Mouse (Mus musculus): ENCODE measurements around the gene Pth2. TPM values are rescaled to one million over a fixed set of nuclear protein-coding genes. Genes with fewer than 3 reads are reported as not detected.
A peak's percentile ranks its signal among the peaks of the same experiment; 100 is the strongest.
"Not testable (repeated sequence)": the region's sequence is repeated elsewhere in the genome, so short reads cannot be mapped to it uniquely, and the experiment has no call there.

Gene Pth2
- total RNA-seq, 1 experiment, result 0.54 TPM

- no peaks in the 10 kb centered on the region for H3K9me3 ChIP-seq (ENCODE audit: control insufficient read depth, insufficient read depth, low read depth, low read length)
- TF ChIP-seq MAFK (IDR thresholded peaks at IDR 0.05; ENCODE audit: insufficient read depth, low read depth, low read length), result no peak
- TF ChIP-seq ZC3H11A (IDR thresholded peaks at IDR 0.05; ENCODE audit: borderline replicate concordance, low read depth, low read length), result no peak
- no peak for TF ChIP-seq CHD2 (IDR thresholded peaks at IDR 0.05; ENCODE audit: low read depth, low read length)
- TF ChIP-seq ZNF384 (IDR thresholded peaks at IDR 0.05; ENCODE audit: low read depth, low read length), result no peak
- TF ChIP-seq HCFC1 (IDR thresholded peaks at IDR 0.05; ENCODE audit: borderline replicate concordance, insufficient read depth, low read length), result no peak
- no peak overlapping the region for H3K27ac ChIP-seq (ENCODE audit: insufficient read depth, low read depth, low read length, poor library complexity, severe bottlenecking)
- DNase-seq (ENCODE audit: low read depth, low spot score), result no peak
- in situ Hi-C loops (cut with MboI; ENCODE audit: low sequenced_read_pairs in 2 of 2, unreplicated experiment in 2 of 2), result no loop called here
- peaks cover 23% of the 10 kb centered on the region for H3K36me3 ChIP-seq (ENCODE audit: control insufficient read depth, insufficient read depth, low read length, poor library complexity, severe bottlenecking)
- H3K4me3 ChIP-seq (ENCODE audit: insufficient read depth in 1 of 2, low read depth in 1 of 2, low read length in 2 of 2, poor library complexity in 1 of 2, severe bottlenecking in 1 of 2), result no peak overlapping the region
- peaks cover 3 to 4% of the 10 kb centered on the region in 2 experiments; a peak in 3 of 4 replicates for H3K4me1 ChIP-seq (ENCODE audit: control insufficient read depth in 2 of 2, insufficient read depth in 2 of 2, low read length in 2 of 2, poor library complexity in 1 of 2)
- H3K9ac ChIP-seq (ENCODE audit: insufficient read depth, low read depth, low read length, poor library complexity, severe bottlenecking), result no peak overlapping the region
Observed at GRCm38 (mm10) chr7:45149545-45149944, 31.2 kb upstream of the Pth2 start.

- H3K36me3 ChIP-seq (ENCODE audit: control insufficient read depth, insufficient read depth, low read length, poor library complexity, severe bottlenecking), result peaks cover 18% of the 10 kb centered on the region
- peak overlapping the region; percentile 16; the same call in 1 of the 2 replicates for H3K27ac ChIP-seq (ENCODE audit: insufficient read depth, low read depth, low read length, poor library complexity, severe bottlenecking)
- no peak for DNase-seq (ENCODE audit: low read depth, low spot score)
- H3K9ac ChIP-seq (ENCODE audit: insufficient read depth, low read depth, low read length, poor library complexity, severe bottlenecking), result no peak overlapping the region
- in situ Hi-C loops (cut with MboI; ENCODE audit: low sequenced_read_pairs in 2 of 2, unreplicated experiment in 2 of 2), result no loop called here
- TF ChIP-seq ZNF384 (IDR thresholded peaks at IDR 0.05; ENCODE audit: low read depth, low read length), result no peak
- no peak for TF ChIP-seq ZC3H11A (IDR thresholded peaks at IDR 0.05; ENCODE audit: borderline replicate concordance, low read depth, low read length)
- no peak for TF ChIP-seq HCFC1 (IDR thresholded peaks at IDR 0.05; ENCODE audit: borderline replicate concordance, insufficient read depth, low read length)
- no peak for TF ChIP-seq CHD2 (IDR thresholded peaks at IDR 0.05; ENCODE audit: low read depth, low read length)
- TF ChIP-seq MAFK (IDR thresholded peaks at IDR 0.05; ENCODE audit: insufficient read depth, low read depth, low read length), result no peak
- no peaks in the 10 kb centered on the region for H3K9me3 ChIP-seq (ENCODE audit: control insufficient read depth, insufficient read depth, low read depth, low read length)
- peaks cover 3 to 5% of the 10 kb centered on the region in 2 experiments; a peak in 3 of 4 replicates for H3K4me1 ChIP-seq (ENCODE audit: control insufficient read depth in 2 of 2, insufficient read depth in 2 of 2, low read length in 2 of 2, poor library complexity in 1 of 2)
- no peak overlapping the region for H3K4me3 ChIP-seq (ENCODE audit: insufficient read depth in 1 of 2, low read depth in 1 of 2, low read length in 2 of 2, poor library complexity in 1 of 2, severe bottlenecking in 1 of 2)
Observed at GRCm38 (mm10) chr7:45150321-45150720, 30.5 kb upstream of the Pth2 start.

GRCm38 (mm10) chr7:45151303-45151702 is 29.5 kb upstream of the Pth2 start:
- DNase-seq (ENCODE audit: low read depth, low spot score), result no peak
- Histone ChIP-seq H3K9ac (ENCODE audit: insufficient read depth, low read depth, low read length, poor library complexity, severe bottlenecking) (no peak overlapping the region), H3K36me3 (ENCODE audit: control insufficient read depth, insufficient read depth, low read length, poor library complexity, severe bottlenecking) (peaks cover 10% of the 10 kb centered on the region; the same call in 1 of the 2 replicates), H3K27ac (ENCODE audit: insufficient read depth, low read depth, low read length, poor library complexity, severe bottlenecking) (no peak overlapping the region), H3K4me1 (ENCODE audit: control insufficient read depth in 2 of 2, insufficient read depth in 2 of 2, low read length in 2 of 2, poor library complexity in 1 of 2) (peaks cover 3 to 7% of the 10 kb centered on the region in 2 experiments; a peak in 3 of 4 replicates), H3K9me3 (ENCODE audit: control insufficient read depth, insufficient read depth, low read depth, low read length) (no peaks in the 10 kb centered on the region), H3K4me3 (ENCODE audit: insufficient read depth in 1 of 2, low read depth in 1 of 2, low read length in 2 of 2, poor library complexity in 1 of 2, severe bottlenecking in 1 of 2) (no peak overlapping the region)
- in situ Hi-C loops (cut with MboI; ENCODE audit: low sequenced_read_pairs in 2 of 2, unreplicated experiment in 2 of 2), result no loop called here
- TF ChIP-seq ZC3H11A (IDR thresholded peaks at IDR 0.05; ENCODE audit: borderline replicate concordance, low read depth, low read length) (no peak), HCFC1 (IDR thresholded peaks at IDR 0.05; ENCODE audit: borderline replicate concordance, insufficient read depth, low read length) (no peak), CHD2 (IDR thresholded peaks at IDR 0.05; ENCODE audit: low read depth, low read length) (no peak)

- DNase-seq (ENCODE audit: low read depth, low spot score); H3K36me3 ChIP-seq (ENCODE audit: control insufficient read depth, insufficient read depth, low read length, poor library complexity, severe bottlenecking); H3K27ac ChIP-seq (ENCODE audit: insufficient read depth, low read depth, low read length, poor library complexity, severe bottlenecking); in situ Hi-C loops (cut with MboI; ENCODE audit: low sequenced_read_pairs in 2 of 2, unreplicated experiment in 2 of 2); H3K4me1 ChIP-seq (ENCODE audit: control insufficient read depth in 2 of 2, insufficient read depth in 2 of 2, low read length in 2 of 2, poor library complexity in 1 of 2); H3K9me3 ChIP-seq (ENCODE audit: control insufficient read depth, insufficient read depth, low read depth, low read length); H3K9ac ChIP-seq (ENCODE audit: insufficient read depth, low read depth, low read length, poor library complexity, severe bottlenecking): not testable (repeated sequence)
- H3K4me3 ChIP-seq (ENCODE audit: insufficient read depth in 1 of 2, low read depth in 1 of 2, low read length in 2 of 2, poor library complexity in 1 of 2, severe bottlenecking in 1 of 2), result peak overlapping the region; percentile 84 to 88; a peak in 3 of 4 replicates
Observed at GRCm38 (mm10) chr7:45153052-45153451, 27.7 kb upstream of the Pth2 start.

GRCm38 (mm10) chr7:45153586-45153985 is 27.2 kb upstream of the Pth2 start:
- DNase-seq (ENCODE audit: low read depth, low spot score), result no peak
- no peaks in the 10 kb centered on the region for H3K9me3 ChIP-seq (ENCODE audit: control insufficient read depth, insufficient read depth, low read depth, low read length)
- peaks cover 3 to 7% of the 10 kb centered on the region in 2 experiments; a peak in 3 of 4 replicates for H3K4me1 ChIP-seq (ENCODE audit: control insufficient read depth in 2 of 2, insufficient read depth in 2 of 2, low read length in 2 of 2, poor library complexity in 1 of 2)
- H3K9ac ChIP-seq (ENCODE audit: insufficient read depth, low read depth, low read length, poor library complexity, severe bottlenecking), result peak overlapping the region; percentile 97
- peak overlapping the region; percentile 98 for H3K27ac ChIP-seq (ENCODE audit: insufficient read depth, low read depth, low read length, poor library complexity, severe bottlenecking)
- H3K36me3 ChIP-seq (ENCODE audit: control insufficient read depth, insufficient read depth, low read length, poor library complexity, severe bottlenecking), result peaks cover 2% of the 10 kb centered on the region
- peak overlapping the region; percentile 84 to 88 for H3K4me3 ChIP-seq (ENCODE audit: insufficient read depth in 1 of 2, low read depth in 1 of 2, low read length in 2 of 2, poor library complexity in 1 of 2, severe bottlenecking in 1 of 2)
- in situ Hi-C loops (cut with MboI; ENCODE audit: low sequenced_read_pairs in 2 of 2, unreplicated experiment in 2 of 2), result no loop called here
- TF ChIP-seq ZC3H11A (IDR thresholded peaks at IDR 0.05; ENCODE audit: borderline replicate concordance, low read depth, low read length), result no peak
- no peak for TF ChIP-seq MAFK (IDR thresholded peaks at IDR 0.05; ENCODE audit: insufficient read depth, low read depth, low read length)
- TF ChIP-seq HCFC1 (IDR thresholded peaks at IDR 0.05; ENCODE audit: borderline replicate concordance, insufficient read depth, low read length), result no peak
- TF ChIP-seq CHD2 (IDR thresholded peaks at IDR 0.05; ENCODE audit: low read depth, low read length), result no peak
- no peak for TF ChIP-seq ZNF384 (IDR thresholded peaks at IDR 0.05; ENCODE audit: low read depth, low read length)

Measured in ES-E14 (cell line).